Mouse (Mus musculus) CH12.LX (cell line): ENCODE data around the gene Rho. TPM values are rescaled to one million over a fixed set of nuclear protein-coding genes. Genes with fewer than 3 reads are reported as not detected.
A peak's percentile ranks its signal among the peaks of the same experiment; 100 is the strongest.

Source experiments
- DNase-seq: peaks from one replicate; pipeline ENCODE4 v3.0.0-alpha.2; 2013; ENCODE audit errors: extremely low read depth
- H3K27ac ChIP-seq: 2 replicates; pipeline ENCODE4 v1.5.1; 2012; ENCODE audit warnings: low read depth, mild to moderate bottlenecking, control low read depth, moderate library complexity; ENCODE audit not compliant: insufficient read depth
- H3K27me3 ChIP-seq: replicated peaks from 2 replicates; pipeline ENCODE3; 2012; ENCODE audit warnings: inconsistent platforms
- H3K36me3 ChIP-seq, 2 experiments: replicated peaks in 1 of 2; 2 replicates each; pipeline versions ENCODE3 to v1.6.1; 2012; ENCODE audit warnings: inconsistent platforms in 1 of 2, low read length in 1 of 2, mild to moderate bottlenecking in 1 of 2, mixed read lengths in 1 of 2, moderate library complexity in 1 of 2; ENCODE audit not compliant: control insufficient read depth in 1 of 2, insufficient read depth in 1 of 2
- H3K4me1 ChIP-seq, 2 experiments: 2 replicates each; pipeline ENCODE4 v1.6.1; 2012; ENCODE audit warnings: inconsistent platforms in 1 of 2, moderate library complexity in 1 of 2; ENCODE audit not compliant: insufficient read depth in 2 of 2, control insufficient read depth in 1 of 2
- H3K4me2 ChIP-seq: 2 replicates; pipeline ENCODE4 v1.6.1; 2012; ENCODE audit warnings: low read depth, mild to moderate bottlenecking, control low read depth; ENCODE audit not compliant: poor library complexity, insufficient read depth, severe bottlenecking
- H3K4me3 ChIP-seq, 3 experiments: fragments of 150-350 bp in 1 of 3; sonication (generic) in 1 of 3; replicated peaks in 1 of 3; 2 replicates each; pipeline versions ENCODE3 to v1.5.1; 2011 to 2012; ENCODE audit warnings: low read depth in 2 of 3, low read length in 2 of 3, mild to moderate bottlenecking in 2 of 3, moderate library complexity in 2 of 3, control low read depth in 1 of 3, improper control_type of control experiment in 1 of 3, inconsistent platforms in 1 of 3, mixed read lengths in 1 of 3; ENCODE audit not compliant: poor library complexity in 1 of 3
- H3K79me2 ChIP-seq: replicated peaks from 2 replicates; pipeline ENCODE4 v1.6.1; 2012; ENCODE audit warnings: mild to moderate bottlenecking, moderate library complexity; ENCODE audit not compliant: control insufficient read depth, poor library complexity, insufficient read depth, severe bottlenecking; ENCODE audit errors: extremely low read depth
- H3K9ac ChIP-seq: 2 replicates; pipeline ENCODE4 v1.6.1; 2012; ENCODE audit warnings: low read depth, mild to moderate bottlenecking, control low read depth, moderate library complexity; ENCODE audit not compliant: insufficient read depth
- H3K9me3 ChIP-seq: replicated peaks from 2 replicates; pipeline ENCODE3; 2012; ENCODE audit warnings: low read length, inconsistent platforms, mixed read lengths
- BHLHE40 ChIP-seq: IDR thresholded peaks from 2 replicates; pipeline ENCODE4 v1.6.1; 2011; ENCODE audit warnings: mild to moderate bottlenecking, low read depth, low read length, improper control_type of control experiment
- CHD1 ChIP-seq: IDR thresholded peaks from 2 replicates; pipeline ENCODE4 v1.6.1; 2012; ENCODE audit warnings: low read depth, low read length, improper control_type of control experiment, inconsistent platforms
- CHD2 ChIP-seq: IDR thresholded peaks from 2 replicates; pipeline ENCODE4 v1.6.1; 2011; ENCODE audit warnings: low read length, improper control_type of control experiment
- CTCF ChIP-seq, 2 experiments: IDR thresholded peaks in 1 of 2; conservative IDR thresholded peaks in 1 of 2; 2 replicates each; pipeline ENCODE4 v1.5.1; 2011 to 2012; ENCODE audit warnings: low read depth in 2 of 2, low read length in 2 of 2, improper control_type of control experiment in 1 of 2, inconsistent platforms in 1 of 2, mild to moderate bottlenecking in 1 of 2, moderate library complexity in 1 of 2
- E2F4 ChIP-seq: IDR thresholded peaks from 2 replicates; pipeline ENCODE4 v1.6.1; 2011; ENCODE audit warnings: low read depth, low read length, improper control_type of control experiment; ENCODE audit not compliant: insufficient replicate concordance
- GABPA ChIP-seq: IDR thresholded peaks from 2 replicates; pipeline ENCODE4 v1.6.1; 2012; ENCODE audit warnings: low read depth, low read length, improper control_type of control experiment, inconsistent platforms; ENCODE audit not compliant: insufficient replicate concordance
- HCFC1 ChIP-seq: IDR thresholded peaks from 2 replicates; pipeline ENCODE4 v1.6.1; 2012; ENCODE audit warnings: low read depth, mild to moderate bottlenecking, inconsistent platforms, low read length, improper control_type of control experiment
- JUND ChIP-seq: conservative IDR thresholded peaks from 2 replicates; pipeline ENCODE4 v1.6.1; 2011; ENCODE audit warnings: low read depth, low read length, improper control_type of control experiment
- KAT2A ChIP-seq: IDR thresholded peaks from 2 replicates; pipeline ENCODE4 v1.6.1; 2012; ENCODE audit warnings: low read length, improper control_type of control experiment, inconsistent platforms; ENCODE audit not compliant: insufficient replicate concordance
- NELFE ChIP-seq: IDR thresholded peaks from 2 replicates; pipeline ENCODE4 v1.6.1; 2011; ENCODE audit warnings: low read depth, low read length, improper control_type of control experiment
- NRF1 ChIP-seq: IDR thresholded peaks from 2 replicates; pipeline ENCODE4 v1.6.1; 2014; ENCODE audit warnings: low read depth, mild to moderate bottlenecking, inconsistent platforms, low read length, improper control_type of control experiment, moderate library complexity
- PAX5 ChIP-seq: IDR thresholded peaks from 2 replicates; pipeline ENCODE4 v1.6.1; 2012; ENCODE audit warnings: low read length, inconsistent platforms, mixed read lengths
- POLR2A ChIP-seq: IDR thresholded peaks from 2 replicates; pipeline ENCODE4 v1.6.1; 2011; ENCODE audit warnings: low read depth, mild to moderate bottlenecking, improper control_type of control experiment, low read length
- POLR2AphosphoS2 ChIP-seq: IDR thresholded peaks from 2 replicates; pipeline ENCODE4 v1.6.1; 2011; ENCODE audit warnings: low read depth, low read length, improper control_type of control experiment
- RCOR1 ChIP-seq: conservative IDR thresholded peaks from 2 replicates; pipeline ENCODE4 v1.6.1; 2012; ENCODE audit warnings: low read depth, mild to moderate bottlenecking, inconsistent platforms, low read length, improper control_type of control experiment
- SIN3A ChIP-seq: IDR thresholded peaks from 2 replicates; pipeline ENCODE4 v1.6.1; 2012; ENCODE audit warnings: low read length, improper control_type of control experiment, inconsistent platforms
- TBP ChIP-seq: conservative IDR thresholded peaks from 2 replicates; pipeline ENCODE4 v1.6.1; 2011; ENCODE audit warnings: low read depth, low read length, improper control_type of control experiment
- UBTF ChIP-seq: IDR thresholded peaks from 2 replicates; pipeline ENCODE4 v1.6.1; 2012; ENCODE audit warnings: low read depth, mild to moderate bottlenecking, inconsistent platforms, low read length, improper control_type of control experiment, moderate library complexity
- USF1 ChIP-seq: IDR thresholded peaks from 2 replicates; pipeline ENCODE4 v1.6.1; 2014; ENCODE audit warnings: low read depth, mild to moderate bottlenecking, inconsistent platforms, low read length, improper control_type of control experiment
- USF2 ChIP-seq: conservative IDR thresholded peaks from 2 replicates; pipeline ENCODE4 v1.6.1; 2011; ENCODE audit warnings: low read depth, low read length, improper control_type of control experiment
- ZMIZ1 ChIP-seq: IDR thresholded peaks from 2 replicates; pipeline ENCODE4 v1.6.1; 2012; ENCODE audit warnings: low read depth, mild to moderate bottlenecking, inconsistent platforms, low read length, improper control_type of control experiment
- ZNF384 ChIP-seq: IDR thresholded peaks from 2 replicates; pipeline ENCODE4 v1.6.1; 2012; ENCODE audit warnings: low read depth, low read length, improper control_type of control experiment, inconsistent platforms
- dilution Hi-C: fragments of 300-500 bp; cut with MboI; formaldehyde crosslinking; loops from 2 replicates; pipeline ENCODE4 v1.14.3; 2020; ENCODE audit warnings: low sequenced_read_pairs; ENCODE audit not compliant: extremely low pct_unique_long_range_greater_than_20kb, extremely low pct_ligation_motif_present
- in situ Hi-C: fragments of 300-500 bp; cut with MboI; formaldehyde crosslinking; loops from 3 replicates; pipeline ENCODE4 v1.14.3; 2019; ENCODE audit warnings: low sequenced_read_pairs, low pct_ligation_motif_present, low pct_unique_long_range_greater_than_20kb, mixed read lengths
- polyA plus RNA-seq: library from polyadenylated mRNA; unstranded; fragments of >175 nt; gene quantifications from 2 replicates; pipeline ENCODE4 v1.2.1, GENCODE M21; 2012; ENCODE audit warnings: low read depth; ENCODE audit not compliant: insufficient read length
- total RNA-seq, 2 experiments: library from RNA; depleted of rRNA; stranded (reverse); fragments of 300-350 nt in 1 of 2; fragments of >200 nt in 1 of 2; gene quantifications; 2 replicates each; pipeline ENCODE4 v1.2.3; 2012 to 2014

Gene Rho
- total and polyA plus RNA-seq, 3 experiments = 0.04 TPM; not detected in 1

DNA sequence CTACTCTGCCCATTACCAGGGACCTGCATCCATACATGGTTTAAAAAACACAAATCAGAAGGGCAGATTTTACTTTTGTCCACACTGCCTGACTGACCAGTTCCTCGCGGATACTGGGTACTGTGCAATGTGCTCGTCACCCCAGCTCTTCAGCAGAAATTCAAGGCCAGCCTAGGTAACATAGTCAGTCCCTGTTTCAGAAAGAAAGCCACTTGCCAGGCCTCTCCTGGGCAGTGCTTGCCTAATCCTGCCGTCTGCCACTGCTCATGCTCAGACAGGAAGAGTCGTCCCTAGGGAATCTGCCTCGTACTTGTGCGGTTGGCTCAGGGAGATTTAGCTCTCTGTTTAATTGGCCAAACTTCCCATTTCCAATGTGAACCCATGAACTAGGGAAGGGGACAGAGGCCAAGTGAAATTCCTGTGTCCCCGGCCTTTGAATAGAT lies 30.0 kb upstream of the Rho start:
- no peak overlapping the region for H3K4me2 ChIP-seq
- dilution Hi-C loops (no loop called here), in situ Hi-C loops (loop anchor here (5.0 kb wide), 2 partner anchors 96 to 231 kb away; partner anchors contain the start of gene Plxnd1)
- H3K27ac ChIP-seq = no peak overlapping the region
- H3K9me3 ChIP-seq = no peaks in the 10 kb centered on the region
- peaks cover 27 to 81% of the 10 kb centered on the region in 2 experiments for H3K4me1 ChIP-seq
- H3K27me3 ChIP-seq = no peaks in the 10 kb centered on the region
- H3K4me3 ChIP-seq = no peak overlapping the region
- H3K9ac ChIP-seq = no peak overlapping the region
- no peaks in the 10 kb centered on the region for H3K79me2 ChIP-seq
- DNase-seq = peak; percentile 55
- peaks cover 6 to 27% of the 10 kb centered on the region in 2 experiments for H3K36me3 ChIP-seq
- peak; percentile 56 for TF ChIP-seq NRF1
- no peak for TF ChIP-seq CHD2
- no peak for TF ChIP-seq JUND

DNA sequence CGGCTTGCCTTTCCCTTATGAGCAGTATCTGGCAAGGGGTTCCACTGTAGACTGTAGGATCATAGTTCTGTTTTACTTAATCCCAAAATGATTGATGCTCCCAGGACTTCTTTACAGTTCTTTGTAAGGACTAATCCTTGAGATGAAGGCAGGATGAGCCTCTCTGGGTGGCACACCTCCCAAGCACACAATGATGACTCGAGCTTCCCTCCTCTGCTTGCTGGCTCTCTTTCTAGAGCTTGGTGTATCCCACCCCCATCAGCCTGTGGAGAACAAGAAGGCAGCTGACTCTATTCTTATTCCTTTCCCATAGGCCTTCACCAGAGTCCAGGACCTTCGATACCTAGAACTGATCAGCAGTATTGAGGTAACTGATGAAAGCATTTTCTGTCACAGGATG lies 29.0 kb upstream of the Rho start:
- H3K9ac ChIP-seq = no peak overlapping the region
- no peak for DNase-seq
- H3K4me2 ChIP-seq = no peak overlapping the region
- H3K27ac ChIP-seq = no peak overlapping the region
- H3K4me3 ChIP-seq = no peak overlapping the region
- H3K9me3 ChIP-seq = no peaks in the 10 kb centered on the region
- dilution Hi-C loops = no loop called here
- no peak for TF ChIP-seq ZMIZ1
- no peak for TF ChIP-seq JUND
- no peak for TF ChIP-seq CHD1
- no peak for TF ChIP-seq RCOR1
- no peak for TF ChIP-seq BHLHE40
- TF ChIP-seq TBP = no peak
- TF ChIP-seq PAX5 = no peak
- TF ChIP-seq E2F4 = no peak
- no peak for TF ChIP-seq NELFE
- TF ChIP-seq POLR2AphosphoS2 = no peak
- no peak for TF ChIP-seq POLR2A
- TF ChIP-seq, all 38 proteins: peak for 0
- Histone ChIP-seq H3K36me3 (peaks cover 6 to 27% of the 10 kb centered on the region in 2 experiments), H3K79me2 (no peaks in the 10 kb centered on the region), H3K27me3 (no peaks in the 10 kb centered on the region), H3K4me1 (peaks cover 30 to 81% of the 10 kb centered on the region in 2 experiments)
- in situ Hi-C loops = loop anchor here (5.0 kb wide), 2 partner anchors 95 to 230 kb away; partner anchors contain the start of gene Plxnd1

DNA sequence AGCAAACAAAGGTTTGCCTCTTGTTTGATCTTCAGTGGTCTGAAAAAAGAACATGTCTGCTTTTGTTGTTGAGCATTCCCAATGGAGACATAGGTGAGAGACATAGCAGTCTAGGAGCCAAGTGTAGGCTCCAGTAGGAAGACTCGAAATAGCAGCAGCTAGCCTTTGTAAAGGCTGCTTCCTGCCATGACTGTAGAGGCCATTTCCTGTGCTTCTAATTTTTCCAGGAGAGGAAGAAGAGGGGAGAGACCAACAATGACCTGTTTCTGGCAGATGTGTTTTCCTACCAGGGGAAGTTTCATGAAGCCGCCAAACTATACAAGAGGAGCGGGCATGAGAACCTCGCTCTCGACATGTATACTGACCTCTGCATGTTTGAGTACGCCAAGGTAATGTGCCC lies 26.0 kb upstream of the Rho start:
- no peaks in the 10 kb centered on the region for H3K9me3 ChIP-seq
- in situ Hi-C loops = loop anchor here (5.0 kb wide), 1 partner anchor 37 kb away; the partner anchor contains the start of gene H1foo
- no peaks in the 10 kb centered on the region for H3K27me3 ChIP-seq
- no peak for DNase-seq
- no peak overlapping the region for H3K4me3 ChIP-seq
- no peaks in the 10 kb centered on the region for H3K79me2 ChIP-seq
- dilution Hi-C loops = no loop called here
- no peak for TF ChIP-seq KAT2A
- TF ChIP-seq USF2 = no peak
- no peak for TF ChIP-seq CHD2
- TF ChIP-seq PAX5 = no peak
- no peak for TF ChIP-seq UBTF
- TF ChIP-seq CTCF (conservative IDR thresholded peaks at IDR 0.05 in 1 of 2, IDR thresholded peaks at IDR 0.05 in 1 of 2; ENCODE audit: low read depth in 2 of 2, low read length in 2 of 2) = no peak
- no peak for TF ChIP-seq ZNF384
- no peak for TF ChIP-seq HCFC1
- no peak for TF ChIP-seq NELFE
- TF ChIP-seq GABPA = no peak
- TF ChIP-seq SIN3A = no peak
- TF ChIP-seq ZMIZ1 = no peak
- TF ChIP-seq USF1 = no peak
- no peak for TF ChIP-seq BHLHE40
- peaks cover 51 to 90% of the 10 kb centered on the region in 2 experiments for H3K4me1 ChIP-seq
- H3K4me2 ChIP-seq = no peak overlapping the region
- no peak overlapping the region for H3K9ac ChIP-seq
- H3K27ac ChIP-seq = no peak overlapping the region
- H3K36me3 ChIP-seq = peaks cover 6 to 19% of the 10 kb centered on the region in 2 experiments
